Mouse (Mus musculus) adrenal gland, postnatal 14 days (tissue): ENCODE data around the gene Bora. TPM values are rescaled to one million over a fixed set of nuclear protein-coding genes. Genes with fewer than 3 reads are reported as not detected.
"Not testable (repeated sequence)": the region's sequence is repeated elsewhere in the genome, so short reads cannot be mapped to it uniquely, and the experiment has no call there.

Experiments
- DNase-seq: peaks from one replicate; pipeline ENCODE4 v3.0.0; 2021; ENCODE audit warnings: mixed read lengths
- long read RNA-seq, 2 experiments: library from polyadenylated mRNA; stranded (forward); transcript quantifications; one replicate each; pipeline ENCODE4 v2.0.0; 2021
- total RNA-seq: library from RNA; stranded (reverse); gene quantifications from 2 replicates; pipeline ENCODE4 v1.2.3, GENCODE M21; 2021

Gene Bora
- total RNA-seq = 4.9 and 5.9 TPM in 2 replicates
- long read RNA-seq, experiment 1, transcript Bora-201 (12 exons, 2,726 nt) = major isoform, 9 of 13 reads
- long read RNA-seq, experiment 1, partial matches to known transcripts = 1 of 13 reads
- long read RNA-seq, experiment 1, other reads (novel, unspliced or antisense) = 3 of 13 reads
- long read RNA-seq, experiment 2, partial matches to known transcripts = 1 of 3 reads
- long read RNA-seq, experiment 2, other reads (novel, unspliced or antisense) = 1 of 3 reads

DNA sequence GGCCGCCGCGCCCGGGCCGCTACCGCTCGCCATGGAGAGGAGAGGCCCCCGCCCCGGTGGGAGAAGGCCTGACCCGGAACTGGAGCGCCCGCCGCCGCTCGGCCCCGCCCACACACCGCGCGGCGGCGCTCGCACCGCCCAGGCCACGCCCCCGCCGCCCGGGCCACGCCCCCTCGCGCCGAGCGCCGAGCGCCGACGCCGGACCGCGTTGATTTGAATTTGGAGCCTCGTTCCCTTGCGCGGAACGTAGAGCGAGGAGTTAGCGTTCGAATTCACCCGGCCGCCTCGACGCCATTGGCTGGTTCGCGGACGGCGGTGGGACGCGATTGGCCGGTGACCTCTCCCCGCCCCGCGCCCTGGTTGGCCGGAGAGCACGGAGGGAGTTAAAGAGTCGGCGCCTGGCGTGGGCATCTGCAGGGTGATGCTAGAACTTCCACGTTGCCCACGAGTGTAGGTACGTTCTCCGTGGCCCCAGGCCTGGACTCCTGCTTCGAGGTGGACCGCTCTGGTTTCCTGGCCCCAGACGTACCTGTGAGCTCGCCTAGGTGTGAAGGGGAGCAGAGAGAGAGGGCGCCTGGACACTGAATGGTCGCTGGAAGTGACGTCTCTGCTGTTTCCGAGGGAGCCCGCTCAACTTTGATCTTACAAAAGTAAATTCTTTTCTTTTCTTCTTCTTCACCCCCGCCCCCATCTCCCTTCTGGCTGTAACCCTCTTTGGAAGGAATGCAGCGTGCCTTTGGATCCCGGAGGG is at the start of gene Bora, which contains the start of gene Mzt1:
TSS of gene Bora (plus strand) at position 192 of the 751 bp plus-strand sequence.
TSS of gene Mzt1 (minus strand) at position 104 of the 751 bp plus-strand sequence.
- peak; percentile 95 for DNase-seq

DNA sequence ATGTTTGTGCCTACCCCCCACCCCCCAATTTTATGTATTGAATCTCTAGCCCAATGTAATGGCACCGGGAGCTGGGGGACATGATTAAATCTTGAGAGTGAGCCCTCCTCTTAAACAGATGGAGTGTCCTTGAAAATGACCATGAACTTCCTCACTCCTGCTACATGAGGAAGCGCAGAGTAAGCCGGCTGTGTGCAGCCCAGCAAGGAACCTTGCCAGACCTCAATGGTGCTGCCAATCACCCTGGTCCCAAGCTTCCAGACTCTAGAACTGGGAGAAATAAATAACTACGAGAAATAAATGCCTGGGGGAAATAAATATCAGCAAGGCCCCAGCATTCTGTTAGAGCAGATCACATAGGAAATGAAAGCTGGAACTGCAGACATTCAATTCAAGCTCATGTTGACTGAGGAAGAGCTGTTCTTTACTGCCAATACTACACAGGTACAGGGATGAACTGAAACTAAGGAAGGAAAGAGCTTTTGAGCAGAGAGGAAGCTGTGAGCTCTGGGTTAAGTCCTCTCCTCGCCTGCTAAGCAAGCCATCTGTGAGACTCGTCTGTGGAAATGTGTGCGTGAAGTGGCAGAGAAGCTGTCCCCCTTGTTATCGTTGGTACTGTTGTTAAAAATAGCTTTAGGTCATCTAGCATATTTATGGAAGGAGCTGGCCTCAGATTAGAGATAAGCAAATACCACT is 35.6 kb upstream of the Bora start:
- DNase-seq = peak; percentile 33

DNA sequence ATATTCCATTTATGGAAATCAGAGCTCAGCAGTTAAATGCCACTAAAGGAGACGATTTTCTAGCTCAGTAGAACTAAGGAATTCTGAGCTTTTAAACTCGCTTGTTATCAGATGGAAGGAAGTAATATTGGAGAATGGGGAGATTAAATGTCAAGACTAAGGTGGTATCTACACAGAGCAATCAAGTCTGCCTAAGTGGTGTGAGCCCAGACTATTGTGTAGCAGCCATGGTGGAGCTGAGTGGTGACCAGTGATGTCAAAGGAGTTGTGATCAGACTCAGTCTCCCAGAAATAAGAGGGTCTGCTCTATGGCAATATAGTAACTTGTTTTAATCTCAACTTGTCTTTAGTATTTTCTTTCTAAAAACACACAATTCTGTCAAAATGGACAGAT is 35.1 kb upstream of the Bora start:
- DNase-seq = no peak

DNA sequence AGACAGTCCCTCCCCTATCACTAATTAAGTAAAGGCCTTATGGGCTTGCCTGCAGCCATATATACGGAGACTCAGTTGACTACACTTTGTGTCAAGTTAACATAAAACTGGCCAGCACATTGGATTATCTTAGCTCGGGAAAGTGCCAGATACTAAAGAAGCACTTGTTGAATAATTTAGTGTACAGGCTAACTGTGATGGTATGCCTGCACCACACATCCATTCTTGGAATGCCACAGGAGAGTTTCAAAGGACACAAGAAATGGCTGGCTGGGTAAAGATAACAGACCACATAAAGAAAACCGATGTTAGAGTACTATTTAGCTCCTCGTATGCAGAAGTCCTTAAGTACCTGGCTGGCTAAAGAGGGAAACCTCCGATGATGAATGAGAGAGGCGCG is 27.3 kb upstream of the Bora start:
- DNase-seq = no peak

DNA sequence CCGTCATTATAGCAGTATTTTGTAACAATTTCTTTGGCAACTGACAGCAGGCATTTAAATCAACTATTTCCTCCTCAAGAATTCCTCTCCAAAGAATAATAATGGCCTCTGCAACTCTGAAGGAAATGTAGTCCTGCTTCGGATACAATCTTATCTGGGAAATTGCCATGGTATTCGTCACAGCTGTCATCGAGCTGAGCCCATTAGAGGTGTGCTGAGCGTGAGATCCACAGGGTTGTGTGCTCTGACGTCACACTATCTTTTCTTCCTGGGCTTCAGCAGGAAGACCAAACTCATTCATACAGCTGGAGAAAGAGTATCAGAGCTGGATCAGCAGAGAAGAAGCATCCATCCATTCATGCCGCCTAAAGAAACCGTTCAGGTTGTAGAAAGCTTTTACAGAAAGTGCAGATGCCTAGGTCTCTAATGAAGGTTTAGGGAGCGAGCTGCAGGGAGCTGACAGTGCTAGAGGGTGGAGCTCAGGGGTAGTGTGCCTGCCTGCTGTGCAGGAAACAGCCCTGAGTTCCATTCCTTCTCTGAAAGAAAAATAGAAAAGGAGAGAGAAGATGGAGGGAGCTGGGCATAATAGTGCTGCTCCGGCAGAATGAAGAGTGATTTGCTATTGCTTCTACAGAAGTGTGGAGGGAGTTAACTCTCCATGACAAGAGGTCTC is 26.8 kb upstream of the Bora start:
- no peak for DNase-seq

DNA sequence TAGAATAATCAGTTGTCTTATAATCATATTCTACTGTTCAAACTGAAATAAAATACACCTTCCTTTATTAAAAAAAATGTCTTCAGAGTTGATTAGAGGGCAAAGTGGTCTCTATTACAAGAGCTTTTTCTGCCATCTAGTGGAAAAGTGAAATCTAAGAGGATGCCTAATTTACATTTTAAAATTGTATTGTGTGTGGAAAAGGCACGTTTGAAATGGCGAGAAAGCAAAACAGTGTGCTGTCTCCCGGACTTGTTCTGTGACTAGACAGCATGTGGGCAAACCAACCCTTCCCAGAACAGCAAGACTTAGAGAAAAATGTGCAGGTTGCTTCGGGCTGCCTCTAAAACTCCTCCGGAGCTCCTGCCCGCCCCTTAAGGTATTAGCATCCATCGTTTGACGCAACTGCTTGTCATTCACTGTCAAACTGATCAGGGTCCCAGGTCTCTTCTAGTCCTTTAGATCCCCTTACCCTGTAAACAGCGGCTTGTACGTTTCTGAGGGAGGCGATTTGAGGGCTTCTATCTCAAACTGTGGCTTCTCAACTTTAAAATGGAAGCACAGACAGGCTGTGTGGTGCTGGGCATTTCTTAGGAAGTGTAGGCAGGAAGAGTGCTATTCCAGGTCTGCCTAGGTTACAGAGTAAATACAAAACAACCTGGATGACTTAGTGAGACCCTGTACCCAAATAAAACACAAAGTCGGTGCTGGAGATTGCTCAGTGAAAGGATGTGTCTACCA is 23.5 kb upstream of the Bora start:
- DNase-seq = no peak

DNA sequence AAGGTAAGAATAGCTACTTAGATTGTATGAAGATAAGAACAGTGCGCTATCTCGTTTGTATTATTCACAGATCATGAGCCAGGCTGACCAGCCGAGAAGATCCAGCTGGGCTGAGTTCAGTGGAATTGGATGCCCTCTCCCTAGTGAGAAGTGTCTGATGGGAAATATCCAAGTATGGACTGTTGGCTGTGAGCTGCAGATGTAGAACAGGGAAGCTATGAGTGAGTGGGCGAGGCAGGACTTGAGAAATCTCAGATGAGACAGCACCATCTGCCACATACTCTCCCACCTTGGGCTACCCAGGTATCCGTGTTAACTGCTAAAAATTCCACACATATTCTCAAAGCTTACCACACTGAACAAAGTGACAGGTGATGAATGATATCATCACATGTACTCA is 16.0 kb upstream of the Bora start:
- DNase-seq = no peak

DNA sequence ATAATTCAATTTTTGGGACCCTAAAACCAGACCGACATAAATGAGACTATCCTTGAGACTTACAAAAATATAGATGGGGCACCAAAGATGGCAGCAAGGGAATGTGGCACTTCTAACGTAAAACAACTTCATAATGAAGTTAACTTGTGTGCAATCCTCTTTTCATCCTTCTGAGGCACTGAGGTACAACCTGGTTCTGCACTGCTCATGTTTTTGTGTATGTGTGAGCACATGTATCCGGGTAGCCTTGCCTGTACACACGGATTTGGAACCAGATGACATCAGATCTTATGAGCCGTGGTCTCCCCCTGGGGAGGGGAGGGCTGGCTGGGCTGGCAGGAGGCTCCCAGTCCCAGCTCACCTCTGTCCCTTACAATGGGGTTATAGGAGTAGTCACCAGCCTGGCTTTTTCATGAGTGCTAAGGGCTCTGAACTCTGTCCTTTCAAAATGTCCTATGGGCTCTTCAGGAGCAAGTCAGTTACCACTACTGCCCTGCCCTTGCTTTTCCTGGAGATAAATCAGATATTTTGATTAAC is 14.6 kb upstream of the Bora start:
- DNase-seq = no peak

DNA sequence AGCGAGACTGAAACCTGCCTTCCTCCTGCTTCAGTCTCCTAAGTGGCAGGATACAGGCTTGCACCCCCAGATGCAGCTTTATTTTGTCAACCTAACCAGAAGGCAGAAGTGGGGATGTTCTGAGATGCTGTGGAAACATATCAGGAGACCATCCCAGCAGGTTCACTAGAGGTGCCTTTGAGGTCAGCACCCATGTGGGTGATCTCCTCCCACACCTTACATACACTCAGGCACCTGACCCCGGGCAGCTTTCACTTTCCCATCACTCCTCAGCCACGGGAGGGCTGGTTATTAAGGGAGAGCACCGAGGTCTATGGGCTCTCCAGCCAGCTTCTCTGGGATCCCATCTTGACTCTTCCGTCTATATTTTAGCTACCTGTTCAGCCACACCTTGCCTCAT is 13.4 kb upstream of the Bora start:
- no peak for DNase-seq

DNA sequence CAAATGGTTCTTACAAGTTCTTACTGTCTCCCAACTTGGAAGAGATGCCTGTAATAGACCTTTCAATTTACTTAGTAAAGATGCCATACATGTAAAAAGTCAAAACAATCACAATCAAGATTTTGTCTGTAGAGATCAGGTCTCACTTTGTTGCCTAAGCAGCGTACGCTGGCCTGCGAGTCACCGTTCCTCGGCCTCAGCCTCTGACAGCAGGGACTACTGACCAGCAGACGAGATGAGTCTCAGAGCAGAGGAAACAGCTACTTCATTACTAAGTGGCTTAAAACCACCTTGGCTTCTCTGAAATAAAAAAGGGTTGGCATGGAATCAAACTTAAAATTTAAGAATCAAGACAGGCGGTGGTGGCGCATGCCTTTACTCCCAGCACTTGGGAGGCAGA is 11.2 kb upstream of the Bora start:
- DNase-seq = not testable (repeated sequence)

DNA sequence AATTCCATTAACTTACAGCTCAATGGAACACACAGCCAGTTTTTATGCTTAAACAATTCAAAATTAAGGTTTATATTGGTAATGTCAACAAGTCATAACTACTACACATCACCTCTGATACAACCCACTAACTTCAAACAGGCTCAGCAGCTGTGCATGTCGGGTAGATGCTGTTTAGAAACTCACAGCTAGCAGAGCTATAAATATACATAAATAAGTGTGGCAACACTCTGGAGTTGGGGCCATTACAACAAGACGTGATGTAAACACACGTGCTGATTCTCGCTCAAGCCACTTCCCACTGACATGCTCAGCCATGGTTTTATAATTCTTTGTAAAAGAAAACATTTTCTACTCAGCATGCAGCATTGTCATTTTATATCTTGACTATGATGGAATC is 10.0 kb upstream of the Bora start:
- no peak for DNase-seq

DNA sequence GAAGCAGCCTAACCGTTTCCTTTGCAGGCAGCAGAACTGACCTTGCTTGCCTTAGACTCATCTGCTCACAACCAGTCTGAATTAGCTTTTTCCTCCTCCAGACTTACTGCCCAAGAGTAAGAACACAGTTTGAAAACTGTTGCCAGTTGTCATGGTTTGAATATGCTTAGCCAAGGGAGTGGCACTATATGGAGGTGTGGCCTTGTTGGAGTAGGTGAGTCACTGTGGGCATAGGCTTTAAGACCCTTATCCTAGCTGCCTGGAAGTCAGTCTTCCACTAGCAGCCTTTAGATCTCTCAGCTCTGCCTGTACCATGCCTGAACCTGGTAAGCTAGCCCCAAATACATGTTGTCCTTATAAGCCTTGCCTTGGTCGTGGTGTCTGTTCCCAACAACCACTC is 8.3 kb upstream of the Bora start:
- no peak for DNase-seq

DNA sequence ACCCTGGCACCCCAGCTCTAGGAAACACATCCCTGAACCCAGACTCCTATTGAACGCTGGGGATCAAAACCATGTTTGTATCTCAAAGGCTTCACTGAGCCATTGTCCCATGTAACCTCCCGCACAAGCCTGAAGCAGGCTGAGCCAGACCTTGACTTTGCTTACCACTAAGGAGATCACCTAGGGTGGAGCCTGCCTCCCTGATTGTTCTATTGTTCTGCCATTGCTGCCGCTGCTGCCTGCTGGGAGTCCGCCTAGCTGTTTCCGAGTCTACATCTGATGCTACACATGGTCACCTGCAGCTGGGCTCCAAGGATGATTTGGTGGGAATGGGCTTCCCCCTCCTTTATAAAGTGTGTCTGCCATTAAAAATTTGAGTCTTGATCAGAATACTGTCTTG is 6.7 kb upstream of the Bora start:
- DNase-seq = not testable (repeated sequence)

DNA sequence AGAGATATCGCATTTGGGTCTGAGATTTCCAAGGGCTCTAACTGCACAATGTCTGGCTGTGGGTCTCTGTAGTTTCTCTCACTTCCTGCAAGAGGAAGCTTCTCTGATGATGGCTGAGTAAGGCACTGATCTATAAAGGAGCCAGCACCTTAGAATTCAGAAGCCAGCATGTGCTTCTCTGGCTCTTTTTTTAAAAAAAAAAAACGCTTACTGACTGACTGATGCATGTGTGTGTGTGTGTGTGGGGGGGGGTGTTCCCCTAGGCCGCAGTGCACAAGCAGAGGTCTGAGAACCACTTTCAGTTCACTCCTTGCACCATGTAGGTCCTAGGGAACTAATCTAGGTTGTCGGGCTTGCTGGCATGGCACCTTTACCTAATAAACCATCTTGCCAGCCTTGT is 4.6 kb upstream of the Bora start:
- DNase-seq = no peak

DNA sequence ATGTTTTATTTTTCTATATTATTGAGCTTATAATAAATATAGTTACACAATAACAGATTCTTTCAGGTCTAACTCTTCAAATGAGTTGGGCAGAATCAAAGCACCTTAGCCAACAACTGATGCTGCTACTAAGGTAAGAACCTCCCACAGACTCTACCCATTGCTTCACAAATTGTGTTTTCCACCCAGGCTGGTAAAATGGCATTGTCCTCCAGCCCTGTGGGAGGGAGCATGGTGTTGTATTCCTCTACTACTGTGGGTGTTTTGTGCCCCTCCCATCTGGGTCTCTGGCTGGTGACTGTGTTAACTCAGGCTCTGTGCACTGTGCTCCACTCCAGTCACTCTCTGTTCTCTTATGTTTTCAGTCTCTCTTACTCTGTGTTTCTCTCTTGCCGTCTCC is 2.5 kb upstream of the Bora start:
- no peak for DNase-seq

DNA sequence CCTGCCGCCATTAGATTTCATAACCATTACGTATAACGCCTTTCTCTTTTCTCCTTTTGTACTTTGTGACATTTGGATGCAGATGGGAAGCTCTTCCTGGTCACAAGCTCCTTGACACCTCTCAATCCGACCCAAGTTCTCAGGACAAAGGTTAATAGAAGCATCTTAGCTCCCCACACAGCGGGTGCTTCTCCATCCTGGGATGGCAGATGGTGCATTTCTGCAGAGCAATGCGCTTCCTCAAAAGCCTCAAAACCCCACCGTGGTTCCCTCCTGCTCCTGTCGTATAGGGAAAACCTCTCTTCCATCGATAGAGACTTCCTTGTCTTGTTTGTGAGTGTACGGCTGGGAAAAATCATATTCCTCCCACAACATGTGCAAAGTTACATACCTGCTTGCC is 1.9 kb upstream of the Bora start:
- no peak for DNase-seq

DNA sequence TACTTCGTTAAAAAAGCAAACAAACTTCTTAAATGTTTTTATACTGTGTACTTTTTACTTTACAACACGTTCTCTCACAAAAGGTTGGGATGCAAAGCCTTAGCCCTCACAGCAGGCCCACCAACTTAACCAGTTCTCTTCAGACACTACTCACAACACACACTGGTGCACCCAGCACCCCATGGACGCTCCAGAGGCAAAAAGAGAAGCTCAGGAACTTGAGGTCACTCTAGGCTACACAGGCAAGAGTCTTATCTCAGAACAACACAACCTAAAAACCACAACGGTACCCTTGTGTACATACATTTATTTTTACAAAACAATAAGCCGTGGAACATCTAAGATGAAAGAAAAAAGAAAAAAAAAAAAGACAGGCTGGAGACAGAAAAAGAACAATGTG is 1.3 kb upstream of the Bora start:
- no peak for DNase-seq

DNA sequence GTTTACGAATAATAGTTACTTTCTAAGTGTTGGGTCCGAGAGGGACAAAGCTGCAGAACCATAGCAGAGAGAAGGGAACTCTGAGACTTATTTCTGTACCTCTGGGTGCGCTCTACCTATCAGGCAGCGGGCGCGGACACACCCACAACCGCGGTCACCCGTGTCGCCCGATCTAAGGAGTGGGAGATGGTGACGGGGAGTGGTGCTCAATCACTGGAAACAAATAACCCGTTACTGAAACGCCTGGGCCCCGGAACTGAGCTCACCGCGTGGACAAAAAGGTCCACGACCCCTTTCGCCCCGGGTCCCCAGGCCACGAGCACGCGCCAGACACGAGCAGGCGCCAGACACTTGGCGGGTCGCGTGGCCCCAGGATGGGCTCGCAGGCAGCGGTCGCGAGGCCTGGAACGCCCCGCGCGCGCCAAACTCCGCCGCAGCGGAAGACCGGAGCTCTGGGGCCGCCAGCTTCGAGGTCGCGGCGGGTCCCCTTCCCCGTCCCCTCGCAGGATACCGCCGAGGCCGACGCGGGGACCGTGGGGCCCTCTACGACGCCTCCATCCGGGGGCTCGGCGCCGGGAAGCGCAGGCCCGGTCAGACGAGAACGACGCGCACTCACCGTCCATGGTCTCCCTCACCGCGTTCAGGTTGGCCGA is 518 bp upstream of the Bora start:
- DNase-seq = peak; percentile 53

DNA sequence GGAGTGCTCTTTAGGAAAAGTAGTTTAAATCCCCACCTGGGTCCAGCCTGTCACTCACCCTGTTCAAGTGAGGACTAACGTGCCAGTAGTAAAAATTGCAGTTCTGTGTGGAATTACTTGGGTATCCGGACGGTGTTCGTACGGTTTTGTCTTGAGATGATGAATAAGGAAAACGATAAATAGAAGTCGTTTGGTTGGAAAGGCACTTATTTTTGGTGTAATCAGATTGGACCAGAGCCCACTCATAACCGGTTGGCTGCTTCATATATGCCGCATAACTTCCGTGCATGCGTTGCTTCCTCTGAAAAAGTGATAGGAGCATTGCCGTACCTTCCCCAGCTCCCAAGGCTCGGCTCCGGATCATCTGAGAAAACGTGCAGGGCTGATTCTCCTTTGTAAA is 760 bp downstream of the Bora start:
- no peak for DNase-seq

DNA sequence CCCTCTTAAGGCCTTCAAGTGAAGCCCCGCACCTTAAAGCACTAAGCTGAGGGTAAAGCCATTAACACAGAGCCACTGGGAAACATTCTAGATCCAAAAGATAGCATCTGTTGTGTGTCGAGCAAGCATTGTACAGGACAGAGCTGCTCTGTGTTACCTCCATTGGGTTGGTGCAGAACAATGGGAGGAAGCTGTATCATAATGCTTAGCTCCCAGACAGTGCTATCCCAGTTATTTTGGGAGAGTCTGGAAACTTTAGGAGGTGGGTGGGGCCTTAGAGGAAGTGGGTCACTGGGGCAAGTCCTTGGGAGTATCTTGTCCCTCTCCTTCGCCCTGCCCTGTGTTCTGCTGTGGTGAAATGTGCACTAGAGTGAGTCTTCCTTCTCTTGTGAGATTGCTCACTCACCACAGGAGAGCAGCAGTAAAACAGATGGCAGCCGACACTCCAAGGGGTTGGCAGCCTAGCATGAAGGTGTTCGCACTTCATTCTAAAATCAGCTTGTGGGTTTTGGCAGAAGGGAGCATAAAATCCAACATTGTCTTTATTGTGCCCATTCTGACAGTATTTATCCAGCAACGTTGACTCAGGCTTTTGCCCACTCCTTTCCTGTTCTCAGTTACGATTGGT is 13.1 kb downstream of the Bora start:
- DNase-seq = no peak

DNA sequence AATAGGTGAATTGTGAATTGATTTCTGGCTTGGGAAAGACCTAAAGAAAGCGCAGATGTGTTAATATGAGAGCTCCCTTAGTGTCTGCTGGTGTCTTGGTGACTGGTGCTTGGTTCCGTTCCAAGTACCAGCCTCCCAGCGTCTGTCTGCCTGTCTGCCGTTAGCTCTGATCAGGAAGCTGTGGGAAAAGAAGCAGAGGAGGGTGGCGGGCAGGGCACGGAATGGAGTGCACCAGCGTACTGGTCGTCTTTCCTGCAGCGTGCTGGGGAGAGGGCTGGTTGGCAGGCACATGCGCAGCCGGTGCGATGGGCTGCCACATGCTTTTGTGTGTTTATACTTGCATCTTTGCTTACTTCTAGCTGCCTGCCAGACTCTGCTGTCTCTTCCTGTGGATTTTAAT is 14.6 kb downstream of the Bora start:
- DNase-seq = no peak
